Mouse (Mus musculus) cerebellum, adult 8-10 months (tissue): ENCODE measurements around the gene Atxn1.

ENCODE experiments used
- DNase-seq: peaks from one replicate; pipeline ENCODE4 v3.0.0; 2022

Atxn1 gene

GRCm38 (mm10) chr13:45923086-45923485 is 41.7 kb downstream of the Atxn1 start:
- DNase-seq = no peak

GRCm38 (mm10) chr13:45922467-45922866 is 42.3 kb downstream of the Atxn1 start:
- no peak for DNase-seq

- no peak for DNase-seq
These were observed 45.7 kb downstream of the Atxn1 start for GRCm38 (mm10) chr13:45918956-45919711.

GRCm38 (mm10) chr13:45918006-45918380 is 46.8 kb downstream of the Atxn1 start:
- DNase-seq = no peak

GRCm38 (mm10) chr13:45917058-45918005 is 47.5 kb downstream of the Atxn1 start:
- no peak for DNase-seq

GRCm38 (mm10) chr13:45915921-45916320 is 48.9 kb downstream of the Atxn1 start:
- DNase-seq = no peak

GRCm38 (mm10) chr13:45915026-45915425 is 49.8 kb downstream of the Atxn1 start:
- no peak for DNase-seq

GRCm38 (mm10) chr13:45914117-45914516 is 50.7 kb downstream of the Atxn1 start:
- no peak for DNase-seq

GRCm38 (mm10) chr13:45911848-45912247 is 53.0 kb downstream of the Atxn1 start:
- DNase-seq = no peak

- DNase-seq = no peak
These were observed 53.7 kb downstream of the Atxn1 start for GRCm38 (mm10) chr13:45911069-45911468.

- no peak for DNase-seq
These were observed 54.5 kb downstream of the Atxn1 start for GRCm38 (mm10) chr13:45910348-45910747.

- peak; percentile 24 for DNase-seq
These were observed 57.6 kb downstream of the Atxn1 start for GRCm38 (mm10) chr13:45907181-45907691.

- DNase-seq = no peak
These were observed 58.2 kb downstream of the Atxn1 start for GRCm38 (mm10) chr13:45906438-45907166.

- no peak for DNase-seq
These were observed 59.9 kb downstream of the Atxn1 start for GRCm38 (mm10) chr13:45904955-45905354.

GRCm38 (mm10) chr13:45904456-45904855 is 60.4 kb downstream of the Atxn1 start:
- DNase-seq = no peak

GRCm38 (mm10) chr13:45903519-45904274 is 61.1 kb downstream of the Atxn1 start:
- DNase-seq = no peak

GRCm38 (mm10) chr13:45902457-45902856 is 62.4 kb downstream of the Atxn1 start:
- DNase-seq = no peak

- no peak for DNase-seq
These were observed 64.0 kb downstream of the Atxn1 start for GRCm38 (mm10) chr13:45900776-45901175.

GRCm38 (mm10) chr13:45897571-45897970 is 67.2 kb downstream of the Atxn1 start:
- no peak for DNase-seq

GRCm38 (mm10) chr13:45894760-45895159 is 70.0 kb downstream of the Atxn1 start:
- no peak for DNase-seq

GRCm38 (mm10) chr13:45894234-45894633 is 70.6 kb downstream of the Atxn1 start:
- no peak for DNase-seq

GRCm38 (mm10) chr13:45891073-45891472 is 73.7 kb downstream of the Atxn1 start:
- DNase-seq = no peak
